Mouse (Mus musculus) c-Kit-positive CD71-negative TER-119-negative erythroid progenitor cells, embryonic 14.5 days (primary cell): ENCODE results near the gene Gm3488.
"Not testable (repeated sequence)": the region's sequence is repeated elsewhere in the genome, so short reads cannot be mapped to it uniquely, and the experiment has no call there.

Source experiments
- DNase-seq: peaks from one replicate; pipeline ENCODE4 v3.0.0-alpha.2; 2013; ENCODE audit warnings: low read depth

Gene Gm3488

DNA sequence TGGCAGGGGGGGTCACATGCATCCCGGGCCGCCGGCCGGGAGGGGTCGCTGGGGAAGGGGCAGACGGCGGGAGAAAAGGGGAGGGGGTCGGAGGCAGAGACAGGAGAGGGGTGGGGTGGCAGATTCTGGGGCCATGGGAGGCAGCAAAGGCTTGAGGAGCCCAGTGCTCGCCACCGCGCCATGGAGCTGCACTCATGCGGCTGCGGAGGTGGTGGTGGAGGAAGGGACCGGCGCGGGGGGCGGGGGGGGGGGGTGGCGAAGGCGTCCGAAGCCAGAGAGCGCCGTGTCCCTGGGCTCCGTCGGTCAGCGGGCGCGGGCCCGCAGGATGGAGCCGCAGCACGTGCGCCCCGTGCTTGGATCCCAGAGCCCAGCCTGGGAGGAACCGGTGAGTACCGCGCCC, at the start of gene Gm3488:
TSS of gene Gm3488 (plus strand) at position 301 of the 400 bp plus-strand sequence.
- not testable (repeated sequence) for DNase-seq

GRCm38 (mm10) chr14:5455367-5455766, 46.1 kb upstream of the Gm3488 start, which contains the start of gene Gm3194:
Gene Gm3194 (minus strand): TSS chr14:5455467.
- not testable (repeated sequence) for DNase-seq

GRCm38 (mm10) chr14:5460469-5460868, 41.0 kb upstream of the Gm3488 start:
- not testable (repeated sequence) for DNase-seq

GRCm38 (mm10) chr14:5477730-5478129, 23.7 kb upstream of the Gm3488 start, which contains the start of gene Gm8246:
Gene Gm8246 (minus strand): TSS chr14:5477830.
- not testable (repeated sequence) for DNase-seq

DNA sequence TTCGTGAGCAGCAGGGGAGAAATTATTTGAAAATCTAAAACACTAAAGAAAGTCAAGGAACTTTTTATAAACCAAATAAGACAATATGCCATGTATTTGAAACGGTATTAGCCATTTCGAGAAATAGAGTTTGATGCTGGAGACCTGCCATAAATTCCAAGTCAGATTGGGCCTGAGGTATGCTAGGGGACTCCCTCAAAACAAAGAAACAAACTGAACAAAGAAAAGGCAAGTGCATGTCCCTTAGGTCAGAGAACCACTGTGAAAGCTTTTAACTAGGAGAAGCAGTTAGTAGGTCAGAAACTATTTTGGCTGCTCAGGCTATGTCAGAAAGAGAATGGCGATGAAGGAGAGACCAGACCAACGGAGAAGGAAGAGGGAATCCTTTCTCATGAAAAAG, 17.6 kb upstream of the Gm3488 start, which contains the start of gene Gm3187:
TSS of gene Gm3187 (plus strand) at position 301 of the 400 bp plus-strand sequence.
- DNase-seq = not testable (repeated sequence)

DNA sequence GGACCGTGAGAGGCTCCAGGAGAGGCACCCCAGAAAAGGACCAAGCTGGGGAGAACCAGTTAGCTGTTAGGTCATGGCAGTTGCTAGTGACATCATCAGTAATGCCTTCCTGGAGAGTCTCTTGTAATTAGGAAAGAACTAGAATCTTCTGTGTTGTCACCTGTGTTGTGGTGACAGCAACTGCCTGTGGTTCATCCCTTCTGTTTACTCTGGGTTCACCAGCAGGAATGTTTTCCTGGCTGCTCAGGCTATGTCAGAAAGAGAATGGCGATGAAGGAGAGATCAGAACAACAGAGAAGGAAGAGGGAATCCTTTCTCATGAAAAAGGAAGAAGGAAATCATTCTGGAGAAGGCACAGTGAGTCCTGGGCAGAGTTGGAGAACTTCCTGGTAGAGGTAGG, 36.7 kb downstream of the Gm3488 start, which contains the start of gene Gm3532:
TSS of gene Gm3532 (plus strand) at position 301 of the 400 bp plus-strand sequence.
- DNase-seq = not testable (repeated sequence)
